Mouse (Mus musculus) 3134 (cell line): ENCODE data around the gene Spsb4.
A peak's percentile ranks its signal among the peaks of the same experiment; 100 is the strongest.

Experiments
- DNase-seq: peaks from one replicate; pipeline ENCODE4 v3.0.0-alpha.2; 2011; ENCODE audit warnings: low spot score; ENCODE audit not compliant: insufficient read length; ENCODE audit errors: extremely low read depth

Gene Spsb4

GRCm38 (mm10) chr9:97018677-97019147 lies at the start of gene Spsb4:
TSS of gene Spsb4 (minus strand) at chr9:97018843.
- DNase-seq = no peak

- DNase-seq = no peak
Measured at GRCm38 (mm10) chr9:97067761-97068160, 49.1 kb upstream of the Spsb4 start.

GRCm38 (mm10) chr9:97065885-97066284 lies 47.2 kb upstream of the Spsb4 start:
- no peak for DNase-seq

GRCm38 (mm10) chr9:97065216-97065615 lies 46.6 kb upstream of the Spsb4 start:
- DNase-seq = no peak

- DNase-seq = no peak
Measured at GRCm38 (mm10) chr9:97064161-97064560, 45.5 kb upstream of the Spsb4 start.

- DNase-seq = no peak
Measured at GRCm38 (mm10) chr9:97061696-97062095, 43.1 kb upstream of the Spsb4 start.

GRCm38 (mm10) chr9:97056541-97057338 lies 38.1 kb upstream of the Spsb4 start:
- DNase-seq = no peak

GRCm38 (mm10) chr9:97055906-97056305 lies 37.3 kb upstream of the Spsb4 start:
- DNase-seq = no peak

- peak; percentile 11 for DNase-seq
Measured at GRCm38 (mm10) chr9:97051176-97051575, 32.5 kb upstream of the Spsb4 start.

- DNase-seq = no peak
Measured at GRCm38 (mm10) chr9:97046240-97046639, 27.6 kb upstream of the Spsb4 start.

GRCm38 (mm10) chr9:97041633-97042032 lies 23.0 kb upstream of the Spsb4 start:
- no peak for DNase-seq

GRCm38 (mm10) chr9:97038010-97038409 lies 19.4 kb upstream of the Spsb4 start:
- no peak for DNase-seq

GRCm38 (mm10) chr9:97036656-97037055 lies 18.0 kb upstream of the Spsb4 start:
- no peak for DNase-seq

GRCm38 (mm10) chr9:97027361-97027760 lies 8.7 kb upstream of the Spsb4 start:
- DNase-seq = no peak

- DNase-seq = no peak
Measured at GRCm38 (mm10) chr9:97026006-97026405, 7.4 kb upstream of the Spsb4 start.

GRCm38 (mm10) chr9:97024451-97024850 lies 5.8 kb upstream of the Spsb4 start:
- no peak for DNase-seq

GRCm38 (mm10) chr9:97022948-97023347 lies 4.3 kb upstream of the Spsb4 start:
- DNase-seq = no peak

GRCm38 (mm10) chr9:97022371-97022770 lies 3.7 kb upstream of the Spsb4 start:
- DNase-seq = no peak

- no peak for DNase-seq
Measured at GRCm38 (mm10) chr9:97020152-97020551, 1.5 kb upstream of the Spsb4 start.

- DNase-seq = no peak
Measured at GRCm38 (mm10) chr9:97019686-97020085, 1.0 kb upstream of the Spsb4 start.

- DNase-seq = no peak
Measured at GRCm38 (mm10) chr9:97019231-97019630, 588 bp upstream of the Spsb4 start.

GRCm38 (mm10) chr9:97017811-97018641 lies 617 bp downstream of the Spsb4 start:
- DNase-seq = no peak
